Comparison of ENCODE assay signal across 28 mouse cellular contexts in the genomic region with DNA sequence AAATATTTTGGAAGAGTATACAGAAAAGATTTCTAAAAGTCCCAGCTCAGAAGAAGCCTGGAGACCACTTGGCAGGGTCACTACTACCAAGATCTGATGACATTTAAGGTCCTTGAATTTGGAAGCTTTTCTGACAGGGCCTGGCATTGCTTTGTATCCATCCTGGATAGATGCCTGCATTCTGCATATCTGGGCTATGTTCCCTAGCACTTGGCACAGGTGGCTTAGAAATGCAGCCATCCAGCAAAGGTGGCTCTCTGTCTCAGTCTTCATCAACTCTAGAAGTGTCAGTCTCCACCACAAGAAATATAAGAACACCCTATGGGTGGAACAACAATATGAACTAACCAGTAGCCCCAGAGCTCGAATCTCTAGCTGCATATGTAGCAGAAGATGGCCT.
A peak's percentile ranks its signal among the peaks of the same experiment; 100 is the strongest.
DNase-seq lines count a peak whose midpoint lies in the region; ATAC-seq and TF ChIP-seq lines count a peak whose summit lies in the region.
"Had no signal": no experiment of that assay in that cellular context is flagged by ENCODE, and none has a peak within 500 bp of the region (broad histone marks: within the 10 kb centered on the region; RNA-seq: fewer than 3 reads in every experiment).

No protein-coding gene starts in this region.

- no peaks in the 10 kb centered on the region for H3K36me3 ChIP-seq in neural tube, embryonic 15.5 days
- H3K36me3 ChIP-seq: embryonic facial prominence, embryonic 10.5 days; embryonic facial prominence, embryonic 15.5 days; limb, embryonic 13.5 days; liver, embryonic 12.5 days; midbrain, embryonic 13.5 days had no signal

- WGBS in neural tube, embryonic 15.5 days: 42% methylated on average over 1 of the region's 1 CpGs

- no peak overlapping the region for H3K4me2 ChIP-seq in neural tube, embryonic 15.5 days
- H3K4me2 ChIP-seq: embryonic facial prominence, embryonic 15.5 days; heart, embryonic 11.5 days; hindbrain, embryonic 14.5 days; limb, embryonic 13.5 days; liver, embryonic 12.5 days; midbrain, embryonic 13.5 days had no signal

- intact Hi-C loops in left cerebral cortex, postnatal 4 days (cut with DNase I): no loop called here
- intact Hi-C loops in left cerebral cortex, adult 2 months (cut with DNase I): no loop called here

- no peaks in the 10 kb centered on the region for H3K27me3 ChIP-seq in neural tube, embryonic 15.5 days (replicated peaks)
- H3K27me3 ChIP-seq: embryonic facial prominence, embryonic 15.5 days; liver, embryonic 12.5 days; megakaryocyte, embryonic 14.5 days; midbrain, embryonic 13.5 days had no signal

- no peaks in the 10 kb centered on the region for H3K4me1 ChIP-seq in neural tube, embryonic 15.5 days
- H3K4me1 ChIP-seq: embryonic facial prominence, embryonic 10.5 days; embryonic facial prominence, embryonic 15.5 days; liver, embryonic 12.5 days; megakaryocyte, embryonic 14.5 days had no signal

- TF ChIP-seq CTCF in left cerebral cortex, adult 2 months (IDR thresholded peaks at IDR 0.05): no peak

- peak; percentile 22 for DNase-seq in left cerebral cortex, postnatal 4 days
- DNase-seq in left cerebral cortex, adult 2 months (ENCODE audit: extremely low spot score in 1 of 2, low spot score in 2 of 2): no peak
- DNase-seq in cerebellum, adult 11 months: peak; percentile 45
- peak; percentile 81 for DNase-seq in cerebellum, adult 9-10 months
- DNase-seq in cerebellum, postnatal 36 days: peak; percentile 70 to 84
- DNase-seq in heart, adult 9 months (ENCODE audit: low spot score in 2 of 2): no peak
- DNase-seq: adrenal gland, postnatal 14 days; gastrocnemius, postnatal 25 days; heart, adult 11 months; kidney, adult 9 months; kidney, postnatal 14 days; liver, postnatal 0 days; lung, postnatal 4 days; right cerebral cortex, adult 18-20 months; spleen, adult 18-20 months; thymus, adult 18-20 months; thymus, postnatal 36 days had no signal

- H3K4me3 ChIP-seq in left cerebral cortex, adult 2 months: no peak overlapping the region
- H3K4me3 ChIP-seq in neural tube, embryonic 15.5 days (replicated peaks): no peak overlapping the region
- H3K4me3 ChIP-seq: embryonic facial prominence, embryonic 10.5 days; embryonic facial prominence, embryonic 15.5 days; limb, embryonic 13.5 days; liver, embryonic 12.5 days; megakaryocyte, embryonic 14.5 days; midbrain, embryonic 13.5 days had no signal

- no peaks in the 10 kb centered on the region for H3K9me3 ChIP-seq in neural tube, embryonic 15.5 days (replicated peaks)
- H3K9me3 ChIP-seq: embryonic facial prominence, embryonic 10.5 days; embryonic facial prominence, embryonic 15.5 days; limb, embryonic 13.5 days; liver, embryonic 12.5 days; megakaryocyte, embryonic 14.5 days; midbrain, embryonic 13.5 days had no signal

- H3K27ac ChIP-seq in left cerebral cortex, adult 2 months: no peak overlapping the region
- no peak overlapping the region for H3K27ac ChIP-seq in neural tube, embryonic 15.5 days (replicated peaks)
- H3K27ac ChIP-seq: embryonic facial prominence, embryonic 10.5 days; embryonic facial prominence, embryonic 15.5 days; hindbrain, embryonic 14.5 days; limb, embryonic 13.5 days; liver, embryonic 12.5 days; midbrain, embryonic 13.5 days had no signal

- H3K9ac ChIP-seq in neural tube, embryonic 15.5 days (replicated peaks): no peak overlapping the region
- H3K9ac ChIP-seq: embryonic facial prominence, embryonic 15.5 days; hindbrain, embryonic 14.5 days; limb, embryonic 13.5 days; liver, embryonic 12.5 days; liver, postnatal 0 days; midbrain, embryonic 13.5 days had no signal

- ATAC-seq in neural tube, embryonic 15.5 days (ENCODE audit: low FRiP score): no peak
- ATAC-seq: CD4-positive, CD25-positive, alpha-beta regulatory T cell, adult 4 months; intestine, postnatal 0 days; liver, embryonic 12.5 days; liver, postnatal 0 days; midbrain, embryonic 13.5 days had no signal

Comparison
In these comparisons a context has a peak if more than half of its experiments do, and no peak if none do; other contexts are left out.
1. DNase-seq: peak in left cerebral cortex, postnatal 4 days (single experiment), cerebellum, adult 11 months (single experiment), cerebellum, adult 9-10 months (single experiment) and cerebellum, postnatal 36 days (2 of 2); none in left cerebral cortex, adult 2 months (0 of 2) and heart, adult 9 months (0 of 2).